Comparison of ENCODE assay signal across 16 mouse cellular contexts in the genomic region with DNA sequence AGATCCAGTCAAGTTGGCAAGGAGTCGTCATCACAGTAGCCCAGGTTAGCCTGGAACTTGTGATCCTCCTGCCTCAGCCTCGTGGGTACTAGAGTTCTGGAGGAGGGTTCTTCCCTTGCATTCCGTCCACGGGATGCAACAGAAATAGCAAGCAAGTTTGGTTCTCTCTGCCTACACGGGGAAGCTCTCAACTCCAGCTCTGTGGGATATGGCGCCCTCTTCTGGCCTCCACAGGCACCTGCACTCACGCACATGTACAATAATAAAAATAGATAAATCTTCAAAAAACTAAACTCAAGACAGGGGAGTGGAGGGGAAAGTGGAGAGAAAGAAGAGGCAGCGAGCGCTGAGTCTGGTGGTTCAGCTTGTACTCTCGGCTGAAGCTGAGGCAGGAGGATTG.
DNase-seq lines count a peak whose midpoint lies in the region; ATAC-seq and TF ChIP-seq lines count a peak whose summit lies in the region.
"Had no signal": no experiment of that assay in that cellular context is flagged by ENCODE, and none has a peak within 500 bp of the region (broad histone marks: within the 10 kb centered on the region; RNA-seq: fewer than 3 reads in every experiment).

No protein-coding gene starts in this region.

- in situ Hi-C loops in ES-E14 (cut with MboI; ENCODE audit: low sequenced_read_pairs in 2 of 2, unreplicated experiment in 2 of 2), result loop anchor here in 1 of 2 experiments (25.0 kb wide), 1 partner anchor 617 kb away; no protein-coding TSS in a partner anchor

- no peak for TF ChIP-seq POLR2A in small intestine, adult 2 months (IDR thresholded peaks at IDR 0.05; ENCODE audit: low read depth, low read length)

- H3K4me2 ChIP-seq in hindbrain, postnatal 0 days (ENCODE audit: low read depth, low read length), result no peak overlapping the region
- H3K4me2 ChIP-seq in hindbrain, embryonic 11.5 days (replicated peaks; ENCODE audit: low read depth, low read length), result no peak overlapping the region
- no peak overlapping the region for H3K4me2 ChIP-seq in lung, embryonic 14.5 days
- H3K4me2 ChIP-seq: embryonic facial prominence, embryonic 12.5 days; heart, embryonic 13.5 days; limb, embryonic 12.5 days; neural tube, embryonic 13.5 days had no signal

- H3K4me3 ChIP-seq in hindbrain, postnatal 0 days (ENCODE audit: low read length), result no peak overlapping the region
- no peak overlapping the region for H3K4me3 ChIP-seq in hindbrain, embryonic 11.5 days (ENCODE audit: low read depth, low read length)
- H3K4me3 ChIP-seq in lung, embryonic 14.5 days (ENCODE audit: low read depth, low read length), result no peak overlapping the region
- no peak overlapping the region for H3K4me3 ChIP-seq in ES-E14 (ENCODE audit: insufficient read depth in 1 of 2, low read depth in 1 of 2, low read length in 2 of 2, poor library complexity in 1 of 2, severe bottlenecking in 1 of 2)
- no peak overlapping the region for H3K4me3 ChIP-seq in small intestine, adult 2 months (ENCODE audit: low read depth, low read length)
- H3K4me3 ChIP-seq: embryonic facial prominence, embryonic 12.5 days; heart, embryonic 13.5 days; limb, embryonic 12.5 days; neural tube, embryonic 13.5 days had no signal

- peak; percentile 34; the same call in 1 of the 2 replicates for TF ChIP-seq CTCF in hindbrain, postnatal 0 days (IDR thresholded peaks at IDR 0.05; ENCODE audit: low read depth)
- TF ChIP-seq CTCF in lung, embryonic 14.5 days (IDR thresholded peaks at IDR 0.05; ENCODE audit: low read depth), result peak; percentile 41
- peak; percentile 6; the same call in 1 of the 2 replicates for TF ChIP-seq CTCF in small intestine, adult 2 months (IDR thresholded peaks at IDR 0.05; ENCODE audit: extremely low read depth, insufficient read length, insufficient replicate concordance, low read depth, low read length)

- no peaks in the 10 kb centered on the region for H3K9me3 ChIP-seq in hindbrain, postnatal 0 days (ENCODE audit: low read length)
- no peaks in the 10 kb centered on the region for H3K9me3 ChIP-seq in hindbrain, embryonic 11.5 days (ENCODE audit: control insufficient read depth, low read length)
- H3K9me3 ChIP-seq in lung, embryonic 14.5 days (ENCODE audit: low read depth, low read length), result no peaks in the 10 kb centered on the region
- no peaks in the 10 kb centered on the region for H3K9me3 ChIP-seq in ES-E14 (ENCODE audit: control insufficient read depth, insufficient read depth, low read depth, low read length)
- H3K9me3 ChIP-seq: embryonic facial prominence, embryonic 12.5 days; limb, embryonic 12.5 days; neural tube, embryonic 13.5 days had no signal

- H3K9ac ChIP-seq in hindbrain, postnatal 0 days (replicated peaks; ENCODE audit: low read length), result no peak overlapping the region
- no peak overlapping the region for H3K9ac ChIP-seq in hindbrain, embryonic 11.5 days (ENCODE audit: low read depth, low read length)
- no peak overlapping the region for H3K9ac ChIP-seq in lung, embryonic 14.5 days
- no peak overlapping the region for H3K9ac ChIP-seq in ES-E14 (ENCODE audit: insufficient read depth, low read depth, low read length, poor library complexity, severe bottlenecking)
- H3K9ac ChIP-seq: embryonic facial prominence, embryonic 12.5 days; heart, embryonic 13.5 days; limb, embryonic 12.5 days; neural tube, embryonic 13.5 days had no signal

- no peak overlapping the region for H3K27ac ChIP-seq in hindbrain, postnatal 0 days
- H3K27ac ChIP-seq in hindbrain, embryonic 11.5 days (ENCODE audit: low read depth, low read length), result no peak overlapping the region
- H3K27ac ChIP-seq in lung, embryonic 14.5 days (ENCODE audit: low read depth), result no peak overlapping the region
- no peak overlapping the region for H3K27ac ChIP-seq in ES-E14 (ENCODE audit: insufficient read depth, low read depth, low read length, poor library complexity, severe bottlenecking)
- no peak overlapping the region for H3K27ac ChIP-seq in small intestine, adult 2 months (ENCODE audit: insufficient read depth, low read depth, low read length)
- H3K27ac ChIP-seq: embryonic facial prominence, embryonic 12.5 days; heart, embryonic 13.5 days; limb, embryonic 12.5 days; neural tube, embryonic 13.5 days had no signal

- 88% methylated on average over 10 of the region's 10 CpGs for WGBS in hindbrain, postnatal 0 days
- 86% methylated on average over 10 of the region's 10 CpGs for WGBS in hindbrain, embryonic 11.5 days
- WGBS in lung, embryonic 14.5 days, result 84% methylated on average over 10 of the region's 10 CpGs
- WGBS in small intestine, adult 2 months, result 85% methylated on average over 10 of the region's 10 CpGs

- ATAC-seq in hindbrain, postnatal 0 days, result no peak
- no peak for ATAC-seq in hindbrain, embryonic 11.5 days (ENCODE audit: low FRiP score)
- ATAC-seq in lung, embryonic 14.5 days (ENCODE audit: insufficient read depth), result no peak

- no peaks in the 10 kb centered on the region for H3K27me3 ChIP-seq in hindbrain, postnatal 0 days (ENCODE audit: insufficient read depth, low read length)
- no peaks in the 10 kb centered on the region for H3K27me3 ChIP-seq in hindbrain, embryonic 11.5 days (ENCODE audit: control insufficient read depth, insufficient read depth, low read length)
- no peaks in the 10 kb centered on the region for H3K27me3 ChIP-seq in lung, embryonic 14.5 days (ENCODE audit: insufficient read depth, low read length)
- no peaks in the 10 kb centered on the region for H3K27me3 ChIP-seq in small intestine, adult 2 months (ENCODE audit: control insufficient read depth, insufficient read depth, low read length)
- H3K27me3 ChIP-seq: embryonic facial prominence, embryonic 12.5 days; heart, embryonic 13.5 days; limb, embryonic 12.5 days; neural tube, embryonic 13.5 days had no signal

- H3K36me3 ChIP-seq in hindbrain, postnatal 0 days (ENCODE audit: insufficient read depth, low read length), result no peaks in the 10 kb centered on the region
- no peaks in the 10 kb centered on the region for H3K36me3 ChIP-seq in hindbrain, embryonic 11.5 days (ENCODE audit: control insufficient read depth, insufficient read depth, low read length)
- no peaks in the 10 kb centered on the region for H3K36me3 ChIP-seq in lung, embryonic 14.5 days (ENCODE audit: insufficient read depth)
- no peaks in the 10 kb centered on the region for H3K36me3 ChIP-seq in ES-E14 (ENCODE audit: control insufficient read depth, insufficient read depth, low read length, poor library complexity, severe bottlenecking)
- no peaks in the 10 kb centered on the region for H3K36me3 ChIP-seq in small intestine, adult 2 months (ENCODE audit: control insufficient read depth, insufficient read depth, low read length)
- H3K36me3 ChIP-seq: embryonic facial prominence, embryonic 12.5 days; heart, embryonic 13.5 days; limb, embryonic 12.5 days; neural tube, embryonic 13.5 days had no signal

- no peak for DNase-seq in hindbrain, postnatal 0 days (ENCODE audit: low spot score)
- no peak for DNase-seq in hindbrain, embryonic 11.5 days (ENCODE audit: low spot score)
- DNase-seq in lung, embryonic 14.5 days, result no peak
- no peak for DNase-seq in lung, adult 18-20 months
- DNase-seq in ES-E14 (ENCODE audit: low read depth, low spot score), result no peak
- DNase-seq in embryo, embryonic 10 days (ENCODE audit: low spot score), result no peak
- DNase-seq: cerebellum, adult 11-12 months; cerebellum, postnatal 36 days; gastrocnemius, postnatal 14 days; kidney, postnatal 4 days; right cerebral cortex, postnatal 4 days had no signal

- H3K4me1 ChIP-seq in hindbrain, postnatal 0 days (ENCODE audit: insufficient read depth, low read length), result no peaks in the 10 kb centered on the region
- H3K4me1 ChIP-seq in hindbrain, embryonic 11.5 days (replicated peaks; ENCODE audit: control insufficient read depth, insufficient read depth, low read length), result no peaks in the 10 kb centered on the region
- H3K4me1 ChIP-seq in lung, embryonic 14.5 days (ENCODE audit: insufficient read depth), result no peaks in the 10 kb centered on the region
- peaks cover 0 to 1% of the 10 kb centered on the region in 2 experiments; a peak in 1 of 4 replicates for H3K4me1 ChIP-seq in ES-E14 (ENCODE audit: control insufficient read depth in 2 of 2, insufficient read depth in 2 of 2, low read length in 2 of 2, poor library complexity in 1 of 2)
- H3K4me1 ChIP-seq in small intestine, adult 2 months (ENCODE audit: control insufficient read depth, insufficient read depth, insufficient read length, low read length), result no peaks in the 10 kb centered on the region
- H3K4me1 ChIP-seq: embryonic facial prominence, embryonic 12.5 days; heart, embryonic 13.5 days had no signal

TF ChIP-seq in ES-E14, 5 proteins besides CTCF, POLR2A, EP300 and RAD21:
- 0 out of 2 replicates have a peak, but pooled peaks have one; percentile 6 for TF ChIP-seq ZC3H11A (IDR thresholded peaks at IDR 0.05; ENCODE audit: borderline replicate concordance, low read depth, low read length)
- TF ChIP-seq MAFK (IDR thresholded peaks at IDR 0.05; ENCODE audit: insufficient read depth, low read depth, low read length), result no peak
- peak; percentile 43; the same call in 1 of the 2 replicates for TF ChIP-seq ZNF384 (IDR thresholded peaks at IDR 0.05; ENCODE audit: low read depth, low read length)
- TF ChIP-seq HCFC1 (IDR thresholded peaks at IDR 0.05; ENCODE audit: borderline replicate concordance, insufficient read depth, low read length), result no peak
